Mouse (Mus musculus): ENCODE data around the gene Cfap43. TPM values are rescaled to one million over a fixed set of nuclear protein-coding genes. Genes with fewer than 3 reads are reported as not detected.

Gene Cfap43
- polyA plus RNA-seq, 1 experiment from 2014 or later: 0.75 TPM

- Histone ChIP-seq H3K4me3 (ENCODE audit: low read depth, low read length) (no peak overlapping the region), H3K36me3 (ENCODE audit: control insufficient read depth, insufficient read depth, low read length) (no peaks in the 10 kb centered on the region), H3K9ac (ENCODE audit: low read depth, low read length) (0 out of 2 replicates have a peak overlapping the region, but pooled peaks have one; percentile 9), H3K4me2 (ENCODE audit: low read depth, low read length) (no peak overlapping the region), H3K27ac (replicated peaks; ENCODE audit: low read depth, low read length) (no peak overlapping the region), H3K27me3 (replicated peaks; ENCODE audit: control insufficient read depth, insufficient read depth, low read length) (peaks cover 5% of the 10 kb centered on the region; the same call in 1 of the 2 replicates), H3K4me1 (ENCODE audit: control insufficient read depth, insufficient read depth, low read length) (no peaks in the 10 kb centered on the region), H3K9me3 (ENCODE audit: control insufficient read depth, low read length) (no peaks in the 10 kb centered on the region)
- DNase-seq (ENCODE audit: low spot score) (peak; percentile 58), ATAC-seq (ENCODE audit: low read depth) (no peak)
- WGBS: 20% methylated on average over 8 of the region's 8 CpGs
These were observed 96.8 kb downstream of the Cfap43 start for GRCm38 (mm10) chr19:47822143-47822796.

- Histone ChIP-seq H3K4me2 (ENCODE audit: low read depth, low read length) (no peak overlapping the region), H3K27me3 (replicated peaks; ENCODE audit: control insufficient read depth, insufficient read depth, low read length) (peaks cover 5% of the 10 kb centered on the region; the same call in 1 of the 2 replicates), H3K36me3 (ENCODE audit: control insufficient read depth, insufficient read depth, low read length) (no peaks in the 10 kb centered on the region), H3K4me3 (ENCODE audit: low read depth, low read length) (no peak overlapping the region), H3K27ac (replicated peaks; ENCODE audit: low read depth, low read length) (no peak overlapping the region), H3K9me3 (ENCODE audit: control insufficient read depth, low read length) (no peaks in the 10 kb centered on the region), H3K4me1 (ENCODE audit: control insufficient read depth, insufficient read depth, low read length) (no peaks in the 10 kb centered on the region), H3K9ac (ENCODE audit: low read depth, low read length) (no peak overlapping the region)
- ATAC-seq (ENCODE audit: low read depth): no peak
- WGBS: 58% methylated on average over 7 of the region's 7 CpGs
- no peak for DNase-seq (ENCODE audit: low spot score)
These were observed 97.6 kb downstream of the Cfap43 start for GRCm38 (mm10) chr19:47821494-47821872.

GRCm38 (mm10) chr19:47820832-47821493 lies 98.1 kb downstream of the Cfap43 start:
- no peak overlapping the region for H3K27ac ChIP-seq (replicated peaks; ENCODE audit: low read depth, low read length)
- ATAC-seq (ENCODE audit: low read depth) (no peak), DNase-seq (ENCODE audit: low spot score) (peak; percentile 73)
- H3K4me1 ChIP-seq (ENCODE audit: control insufficient read depth, insufficient read depth, low read length): no peaks in the 10 kb centered on the region
- no peak overlapping the region for H3K4me2 ChIP-seq (ENCODE audit: low read depth, low read length)
- no peak overlapping the region for H3K4me3 ChIP-seq (ENCODE audit: low read depth, low read length)
- peaks cover 5% of the 10 kb centered on the region; the same call in 1 of the 2 replicates for H3K27me3 ChIP-seq (replicated peaks; ENCODE audit: control insufficient read depth, insufficient read depth, low read length)
- H3K36me3 ChIP-seq (ENCODE audit: control insufficient read depth, insufficient read depth, low read length): no peaks in the 10 kb centered on the region
- 26% methylated on average over 7 of the region's 9 CpGs for WGBS
- H3K9ac ChIP-seq (ENCODE audit: low read depth, low read length): no peak overlapping the region
- H3K9me3 ChIP-seq (ENCODE audit: control insufficient read depth, low read length): no peaks in the 10 kb centered on the region

GRCm38 (mm10) chr19:47817692-47818091 lies 101.4 kb downstream of the Cfap43 start:
- 81% methylated on average over 9 of the region's 9 CpGs for WGBS
- no peaks in the 10 kb centered on the region for H3K4me1 ChIP-seq (ENCODE audit: control insufficient read depth, insufficient read depth, low read length)

GRCm38 (mm10) chr19:47814721-47815120 lies 104.4 kb downstream of the Cfap43 start:
- no peak overlapping the region for H3K4me2 ChIP-seq (ENCODE audit: low read depth, low read length)
- H3K27ac ChIP-seq (replicated peaks; ENCODE audit: low read depth, low read length): no peak overlapping the region
- no peak for DNase-seq (ENCODE audit: low spot score)
- H3K36me3 ChIP-seq (ENCODE audit: control insufficient read depth, insufficient read depth, low read length): no peaks in the 10 kb centered on the region
- H3K27me3 ChIP-seq (replicated peaks; ENCODE audit: control insufficient read depth, insufficient read depth, low read length): no peaks in the 10 kb centered on the region
- ATAC-seq (ENCODE audit: low read depth): no peak
- WGBS: 88% methylated on average over 5 of the region's 5 CpGs
- H3K4me1 ChIP-seq (ENCODE audit: control insufficient read depth, insufficient read depth, low read length): no peaks in the 10 kb centered on the region
- H3K4me3 ChIP-seq (ENCODE audit: low read depth, low read length): no peak overlapping the region
- H3K9ac ChIP-seq (ENCODE audit: low read depth, low read length): no peak overlapping the region
- no peaks in the 10 kb centered on the region for H3K9me3 ChIP-seq (ENCODE audit: control insufficient read depth, low read length)

More at GRCm38 (mm10) chr19:47817692-47818091, 101.4 kb downstream of the Cfap43 start:
- H3K4me2 ChIP-seq (ENCODE audit: low read depth, low read length): no peak overlapping the region
- no peak overlapping the region for H3K4me3 ChIP-seq (ENCODE audit: low read depth, low read length)
- H3K9ac ChIP-seq (ENCODE audit: low read depth, low read length): no peak overlapping the region
- no peak overlapping the region for H3K27ac ChIP-seq (replicated peaks; ENCODE audit: low read depth, low read length)
- peaks cover 4% of the 10 kb centered on the region; the same call in 1 of the 2 replicates for H3K27me3 ChIP-seq (replicated peaks; ENCODE audit: control insufficient read depth, insufficient read depth, low read length)
- ATAC-seq (ENCODE audit: low read depth) (no peak), DNase-seq (ENCODE audit: low spot score) (no peak)
- no peaks in the 10 kb centered on the region for H3K36me3 ChIP-seq (ENCODE audit: control insufficient read depth, insufficient read depth, low read length)
- no peaks in the 10 kb centered on the region for H3K9me3 ChIP-seq (ENCODE audit: control insufficient read depth, low read length)

- H3K27ac ChIP-seq (replicated peaks; ENCODE audit: low read depth, low read length): no peak overlapping the region
- H3K9me3 ChIP-seq (ENCODE audit: control insufficient read depth, low read length): no peaks in the 10 kb centered on the region
- H3K9ac ChIP-seq (ENCODE audit: low read depth, low read length): no peak overlapping the region
- H3K4me2 ChIP-seq (ENCODE audit: low read depth, low read length): no peak overlapping the region
- no peak for DNase-seq (ENCODE audit: low spot score)
- no peaks in the 10 kb centered on the region for H3K4me1 ChIP-seq (ENCODE audit: control insufficient read depth, insufficient read depth, low read length)
- no peak for ATAC-seq (ENCODE audit: low read depth)
- 70% methylated on average over 10 of the region's 10 CpGs for WGBS
- no peak overlapping the region for H3K4me3 ChIP-seq (ENCODE audit: low read depth, low read length)
- no peaks in the 10 kb centered on the region for H3K36me3 ChIP-seq (ENCODE audit: control insufficient read depth, insufficient read depth, low read length)
- H3K27me3 ChIP-seq (replicated peaks; ENCODE audit: control insufficient read depth, insufficient read depth, low read length): no peaks in the 10 kb centered on the region
These were observed 107.0 kb downstream of the Cfap43 start for GRCm38 (mm10) chr19:47812091-47812490.

- Histone ChIP-seq H3K9ac (ENCODE audit: low read depth, low read length) (no peak overlapping the region), H3K4me3 (ENCODE audit: low read depth, low read length) (no peak overlapping the region), H3K4me1 (ENCODE audit: control insufficient read depth, insufficient read depth, low read length) (no peaks in the 10 kb centered on the region), H3K27me3 (replicated peaks; ENCODE audit: control insufficient read depth, insufficient read depth, low read length) (no peaks in the 10 kb centered on the region), H3K9me3 (ENCODE audit: control insufficient read depth, low read length) (no peaks in the 10 kb centered on the region), H3K27ac (replicated peaks; ENCODE audit: low read depth, low read length) (no peak overlapping the region), H3K36me3 (ENCODE audit: control insufficient read depth, insufficient read depth, low read length) (no peaks in the 10 kb centered on the region), H3K4me2 (ENCODE audit: low read depth, low read length) (no peak overlapping the region)
- no peak for ATAC-seq (ENCODE audit: low read depth)
- no peak for DNase-seq (ENCODE audit: low spot score)
- WGBS: 71% methylated on average over 10 of the region's 10 CpGs
These were observed 120.5 kb downstream of the Cfap43 start for GRCm38 (mm10) chr19:47798583-47798982.

- no peaks in the 10 kb centered on the region for H3K9me3 ChIP-seq (ENCODE audit: control insufficient read depth, low read length)
- no peaks in the 10 kb centered on the region for H3K4me1 ChIP-seq (ENCODE audit: control insufficient read depth, insufficient read depth, low read length)
- ATAC-seq (ENCODE audit: low read depth) (no peak), DNase-seq (ENCODE audit: low spot score) (no peak)
- H3K9ac ChIP-seq (ENCODE audit: low read depth, low read length): no peak overlapping the region
- H3K4me2 ChIP-seq (ENCODE audit: low read depth, low read length): no peak overlapping the region
- WGBS: 56% methylated on average over 7 of the region's 7 CpGs
- H3K4me3 ChIP-seq (ENCODE audit: low read depth, low read length): no peak overlapping the region
- H3K27me3 ChIP-seq (replicated peaks; ENCODE audit: control insufficient read depth, insufficient read depth, low read length): no peaks in the 10 kb centered on the region
- H3K27ac ChIP-seq (replicated peaks; ENCODE audit: low read depth, low read length): no peak overlapping the region
- H3K36me3 ChIP-seq (ENCODE audit: control insufficient read depth, insufficient read depth, low read length): no peaks in the 10 kb centered on the region
These were observed 122.4 kb downstream of the Cfap43 start for GRCm38 (mm10) chr19:47796699-47797098.
